Comparison of ENCODE assay signal across 8 mouse cellular contexts in genomic region chr19:53019716-53020463, GRCm38 (mm10). TPM values are rescaled to one million over a fixed set of nuclear protein-coding genes. Genes with fewer than 3 reads are reported as not detected.
DNase-seq lines count a peak whose midpoint lies in the region; ATAC-seq and TF ChIP-seq lines count a peak whose summit lies in the region.

No protein-coding gene starts in this region.

- peaks cover 7% of the 10 kb centered on the region; the same call in 1 of the 2 replicates for H3K36me3 ChIP-seq in hindbrain, embryonic 11.5 days (ENCODE audit: control insufficient read depth, insufficient read depth, low read length)
- peaks cover 23% of the 10 kb centered on the region for H3K36me3 ChIP-seq in hindbrain, embryonic 12.5 days
- peaks cover 21% of the 10 kb centered on the region for H3K36me3 ChIP-seq in forebrain, postnatal 0 days (ENCODE audit: insufficient read depth)

- H3K9ac ChIP-seq in hindbrain, embryonic 11.5 days (ENCODE audit: low read depth, low read length): no peak overlapping the region
- H3K9ac ChIP-seq in hindbrain, embryonic 12.5 days: no peak overlapping the region
- no peak overlapping the region for H3K9ac ChIP-seq in forebrain, postnatal 0 days

- no peak overlapping the region for H3K27ac ChIP-seq in hindbrain, embryonic 11.5 days (ENCODE audit: low read depth, low read length)
- H3K27ac ChIP-seq in hindbrain, embryonic 12.5 days: no peak overlapping the region
- H3K27ac ChIP-seq in forebrain, postnatal 0 days (ENCODE audit: low read depth, low read length): no peak overlapping the region

- no peak for TF ChIP-seq POLR2A in brain, embryonic 14.5 days (IDR thresholded peaks at IDR 0.05; ENCODE audit: borderline replicate concordance, extremely low read depth, insufficient read depth, insufficient read length, poor library complexity, severe bottlenecking)

- no peak overlapping the region for H3K4me2 ChIP-seq in hindbrain, embryonic 11.5 days (replicated peaks; ENCODE audit: low read depth, low read length)
- H3K4me2 ChIP-seq in hindbrain, embryonic 12.5 days (replicated peaks): no peak overlapping the region
- no peak overlapping the region for H3K4me2 ChIP-seq in forebrain, postnatal 0 days (ENCODE audit: low read depth)

- no peaks in the 10 kb centered on the region for H3K27me3 ChIP-seq in hindbrain, embryonic 11.5 days (ENCODE audit: control insufficient read depth, insufficient read depth, low read length)
- no peaks in the 10 kb centered on the region for H3K27me3 ChIP-seq in hindbrain, embryonic 12.5 days
- H3K27me3 ChIP-seq in forebrain, postnatal 0 days (ENCODE audit: insufficient read depth, low read length): no peaks in the 10 kb centered on the region

- 76% methylated on average over 13 of the region's 13 CpGs for WGBS in hindbrain, embryonic 11.5 days
- 72% methylated on average over 13 of the region's 13 CpGs for WGBS in hindbrain, embryonic 12.5 days
- 65% methylated on average over 13 of the region's 13 CpGs for WGBS in forebrain, postnatal 0 days

- no peaks in the 10 kb centered on the region for H3K4me1 ChIP-seq in hindbrain, embryonic 11.5 days (replicated peaks; ENCODE audit: control insufficient read depth, insufficient read depth, low read length)
- H3K4me1 ChIP-seq in hindbrain, embryonic 12.5 days: peaks cover 5% of the 10 kb centered on the region
- no peaks in the 10 kb centered on the region for H3K4me1 ChIP-seq in forebrain, postnatal 0 days (ENCODE audit: insufficient read depth)

- ATAC-seq in hindbrain, embryonic 11.5 days (ENCODE audit: low FRiP score): peak; percentile 25; the same call in 1 of the 2 replicates
- ATAC-seq in hindbrain, embryonic 12.5 days (ENCODE audit: low FRiP score): no peak
- ATAC-seq in forebrain, postnatal 0 days: peak; percentile 56

- DNase-seq in hindbrain, embryonic 11.5 days (ENCODE audit: low spot score): peak; percentile 72
- peak; percentile 24 to 48 for DNase-seq in CD8-positive naive resting alpha-beta T cell, adult 2 months (ENCODE audit: low read depth in 2 of 2, low spot score in 2 of 2)
- peak; percentile 62 for DNase-seq in brain, embryonic 14.5 days (ENCODE audit: low read depth)
- peak; percentile 68 for DNase-seq in forebrain, postnatal 0 days
- DNase-seq in kidney, postnatal 4 days: peak; percentile 71 to 74
- DNase-seq in lung, postnatal 25 days (ENCODE audit: low spot score): peak; percentile 84
- DNase-seq in spleen, postnatal 10 days (ENCODE audit: low spot score in 2 of 2): peak; percentile 51 to 85

- H3K9me3 ChIP-seq in hindbrain, embryonic 11.5 days (ENCODE audit: control insufficient read depth, low read length): no peaks in the 10 kb centered on the region
- H3K9me3 ChIP-seq in hindbrain, embryonic 12.5 days (replicated peaks): no peaks in the 10 kb centered on the region
- no peaks in the 10 kb centered on the region for H3K9me3 ChIP-seq in forebrain, postnatal 0 days (ENCODE audit: low read length)

- H3K4me3 ChIP-seq in hindbrain, embryonic 11.5 days (ENCODE audit: low read depth, low read length): no peak overlapping the region
- no peak overlapping the region for H3K4me3 ChIP-seq in hindbrain, embryonic 12.5 days
- H3K4me3 ChIP-seq in forebrain, postnatal 0 days (ENCODE audit: low read depth, low read length): no peak overlapping the region

- TF ChIP-seq CTCF in brain, embryonic 14.5 days (IDR thresholded peaks at IDR 0.05; ENCODE audit: borderline replicate concordance, extremely low read depth, insufficient read depth, insufficient read length): peak; percentile 71
- TF ChIP-seq CTCF in forebrain, postnatal 0 days (IDR thresholded peaks at IDR 0.05; ENCODE audit: low read depth): peak; percentile 74

RNA-seq across cellular contexts. Expression of gene Xpnpep1, which starts 20.1 kb away (rescaled TPM):
- polyA plus RNA-seq in hindbrain, embryonic 11.5 days (2014; fragmentation: Nextera tagmentation; extraction: Ambion mirVana): 132 and 163 TPM in 2 replicates
- polyA plus RNA-seq in hindbrain, embryonic 12.5 days (2016; fragmentation: Nextera tagmentation; extraction: Ambion mirVana): 159 and 166 TPM in 2 replicates
- 88.4 and 93.8 TPM in 2 replicates for polyA plus RNA-seq in brain, embryonic 14.5 days (2012; rRNA removed)
- 93.3 and 103 TPM in 2 replicates for total RNA-seq in forebrain, postnatal 0 days (2014; rRNA removed)
- polyA plus RNA-seq in forebrain, postnatal 0 days (2015; fragmentation: Nextera tagmentation; extraction: Ambion mirVana): 138 and 141 TPM in 2 replicates
